Mouse (Mus musculus): ENCODE measurements around the gene Ager.

DNA sequence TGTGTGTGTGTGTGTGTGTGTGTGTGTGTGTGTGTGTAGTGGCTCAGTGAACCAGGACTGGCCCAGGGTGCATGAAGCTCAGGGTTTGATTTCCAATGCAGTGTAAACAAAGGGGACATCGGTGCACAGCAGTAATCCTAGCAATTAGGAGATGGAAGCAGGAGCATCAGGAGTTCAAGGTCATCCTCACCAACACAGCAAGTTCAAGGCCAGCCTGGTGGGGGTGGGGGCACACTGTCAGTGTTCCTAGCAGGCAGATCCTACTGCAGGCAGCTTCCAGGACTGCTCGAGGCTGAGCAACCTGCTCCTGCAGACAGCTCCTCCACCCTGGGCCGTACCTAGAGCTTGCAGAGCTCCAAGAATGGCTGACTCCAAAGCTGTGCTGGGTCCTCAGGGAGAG, 35.1 kb upstream of the Ager start:
- no peak for TF ChIP-seq CTCF (IDR thresholded peaks at IDR 0.05; ENCODE audit: low read depth)
- TF ChIP-seq EP300 (IDR thresholded peaks at IDR 0.05; ENCODE audit: low read depth): no peak

Measured in liver, postnatal 0 days (tissue).